Mouse (Mus musculus) kidney, postnatal 0 days (tissue): ENCODE measurements around the gene Capzb. TPM values are rescaled to one million over a fixed set of nuclear protein-coding genes. Genes with fewer than 3 reads are reported as not detected.

Experiments used
- ATAC-seq: fragments of 200-750 bp; cut with Nextera tagmentation; replicated peaks from 2 replicates; pipeline ENCODE4 v1.8.0; 2017; ENCODE audit warnings: low read depth, moderate number of reproducible peaks, moderate TSS enrichment, moderate library complexity; ENCODE audit not compliant: low FRiP score
- DNase-seq: peaks from one replicate; pipeline ENCODE4 v3.0.0-alpha.2; 2016; ENCODE audit warnings: low spot score
- H3K27ac ChIP-seq: fragments of 300-500 bp; sonication (generic); 2 replicates; pipeline ENCODE4 v1.5.1; 2014; ENCODE audit warnings: mild to moderate bottlenecking
- H3K27me3 ChIP-seq: fragments of 300-500 bp; sonication (generic); 2 replicates; pipeline ENCODE4 v1.6.1; 2014; ENCODE audit warnings: low read length, mixed read lengths; ENCODE audit not compliant: insufficient read depth
- H3K36me3 ChIP-seq: fragments of 300-500 bp; sonication (generic); 2 replicates; pipeline ENCODE4 v1.6.1; 2014; ENCODE audit warnings: low read length, mixed read lengths; ENCODE audit not compliant: insufficient read depth
- H3K4me1 ChIP-seq: fragments of 300-500 bp; sonication (generic); replicated peaks from 2 replicates; pipeline ENCODE4 v1.6.1; 2014; ENCODE audit warnings: antibody characterized with exemption, low read length, mixed read lengths; ENCODE audit not compliant: insufficient read depth
- H3K4me2 ChIP-seq: fragments of 300-500 bp; sonication (generic); 2 replicates; pipeline ENCODE4 v1.6.1; 2014; ENCODE audit warnings: mild to moderate bottlenecking, low read length, moderate library complexity, mixed read lengths
- H3K4me3 ChIP-seq: fragments of 300-500 bp; sonication (generic); replicated peaks from 2 replicates; pipeline ENCODE4 v1.5.1; 2014; ENCODE audit warnings: low read depth, low read length
- H3K9ac ChIP-seq: fragments of 300-500 bp; sonication (generic); 2 replicates; pipeline ENCODE4 v1.6.1; 2014; ENCODE audit warnings: low read depth, low read length
- H3K9me3 ChIP-seq: fragments of 300-500 bp; sonication (generic); replicated peaks from 2 replicates; pipeline ENCODE4 v1.6.1; 2016; ENCODE audit warnings: low read length, inconsistent platforms, mixed read lengths
- CTCF ChIP-seq: IDR thresholded peaks from 2 replicates; pipeline ENCODE4 v1.5.1; 2016; ENCODE audit warnings: antibody characterized with exemption, low read depth, mild to moderate bottlenecking, moderate library complexity
- WGBS: fragments of 180-500 bp; shearing (Covaris S2); extraction: QIAGEN DNeasy Blood & Tissue Kit; methylation state at CpG from one replicate; pipeline ENCODE4 v1.1.7; 2014; 5-methylcytosine and 5-hydroxymethylcytosine counted together
- polyA plus RNA-seq: library from polyadenylated mRNA; unstranded; fragments of >200 nt; fragmentation: Nextera tagmentation; extraction: Ambion mirVana; gene quantifications from 2 replicates; pipeline ENCODE4 v1.2.1, GENCODE M21; 2015

Gene Capzb
- polyA plus RNA-seq, 1 experiment from 2014 or later, result 304 TPM

GRCm38 (mm10) chr4:139272951-139273680 lies 80.4 kb downstream of the Capzb start:
- Histone ChIP-seq H3K4me1 (no peaks in the 10 kb centered on the region), H3K27me3 (no peaks in the 10 kb centered on the region), H3K36me3 (peaks cover 2% of the 10 kb centered on the region; the same call in 1 of the 2 replicates), H3K27ac (no peak overlapping the region), H3K4me3 (no peak overlapping the region), H3K9me3 (no peaks in the 10 kb centered on the region), H3K9ac (no peak overlapping the region), H3K4me2 (no peak overlapping the region)
- TF ChIP-seq CTCF, result no peak
- 75% methylated on average over 10 of the region's 10 CpGs for WGBS
- ATAC-seq (no peak), DNase-seq (no peak)

- Histone ChIP-seq H3K9ac (no peak overlapping the region), H3K27me3 (no peaks in the 10 kb centered on the region), H3K27ac (no peak overlapping the region), H3K4me1 (no peaks in the 10 kb centered on the region), H3K9me3 (no peaks in the 10 kb centered on the region), H3K4me3 (no peak overlapping the region), H3K36me3 (peaks cover 5% of the 10 kb centered on the region; the same call in 1 of the 2 replicates), H3K4me2 (no peak overlapping the region)
- WGBS, result 82% methylated on average over 7 of the region's 7 CpGs
- no peak for ATAC-seq
- no peak for DNase-seq
- no peak for TF ChIP-seq CTCF
These were observed 81.9 kb downstream of the Capzb start for GRCm38 (mm10) chr4:139274573-139274972.

- TF ChIP-seq CTCF, result no peak
- Histone ChIP-seq H3K27ac (no peak overlapping the region), H3K4me3 (no peak overlapping the region), H3K4me1 (no peaks in the 10 kb centered on the region; the same call in 1 of the 2 replicates), H3K36me3 (peaks cover 20% of the 10 kb centered on the region), H3K9me3 (no peaks in the 10 kb centered on the region), H3K9ac (no peak overlapping the region), H3K4me2 (no peak overlapping the region), H3K27me3 (no peaks in the 10 kb centered on the region)
- ATAC-seq (no peak), DNase-seq (no peak)
- 91% methylated on average over 7 of the region's 7 CpGs for WGBS
These were observed 83.7 kb downstream of the Capzb start for GRCm38 (mm10) chr4:139276411-139276810.

GRCm38 (mm10) chr4:139280530-139280929 lies 87.8 kb downstream of the Capzb start:
- DNase-seq (no peak), ATAC-seq (no peak)
- 86% methylated on average over 12 of the region's 12 CpGs for WGBS
- Histone ChIP-seq H3K9ac (no peak overlapping the region), H3K4me1 (peaks cover 14% of the 10 kb centered on the region), H3K9me3 (no peaks in the 10 kb centered on the region), H3K27me3 (no peaks in the 10 kb centered on the region), H3K27ac (no peak overlapping the region), H3K4me2 (no peak overlapping the region), H3K36me3 (peaks cover 32% of the 10 kb centered on the region), H3K4me3 (no peak overlapping the region)
- no peak for TF ChIP-seq CTCF

GRCm38 (mm10) chr4:139281791-139282345 lies 89.2 kb downstream of the Capzb start:
- TF ChIP-seq CTCF, result no peak
- H3K9ac ChIP-seq, result no peak overlapping the region
- H3K4me1 ChIP-seq, result peaks cover 14% of the 10 kb centered on the region
- H3K27me3 ChIP-seq, result no peaks in the 10 kb centered on the region
- H3K36me3 ChIP-seq, result peaks cover 40% of the 10 kb centered on the region
- peak overlapping the region; percentile 71 for H3K27ac ChIP-seq
- H3K4me2 ChIP-seq, result no peak overlapping the region
- ATAC-seq, result peak; percentile 11; the same call in 1 of the 2 replicates
- peak; percentile 58 for DNase-seq
- H3K9me3 ChIP-seq, result no peaks in the 10 kb centered on the region
- H3K4me3 ChIP-seq, result no peak overlapping the region
- 39% methylated on average over 16 of the region's 16 CpGs for WGBS

- Histone ChIP-seq H3K9me3 (no peaks in the 10 kb centered on the region), H3K4me3 (no peak overlapping the region), H3K4me1 (peaks cover 14% of the 10 kb centered on the region), H3K27me3 (no peaks in the 10 kb centered on the region), H3K36me3 (peaks cover 46% of the 10 kb centered on the region), H3K27ac (peak overlapping the region; percentile 71), H3K4me2 (no peak overlapping the region), H3K9ac (no peak overlapping the region)
- DNase-seq, result peak; percentile 94
- TF ChIP-seq CTCF, result 0 out of 2 replicates have a peak, but pooled peaks have one; percentile 4
- ATAC-seq, result peak; percentile 22; the same call in 1 of the 2 replicates
- 15% methylated on average over 6 of the region's 6 CpGs for WGBS
These were observed 90.3 kb downstream of the Capzb start for GRCm38 (mm10) chr4:139282955-139283417.
